Mouse (Mus musculus): ENCODE measurements around the gene Cdk15. TPM values are rescaled to one million over a fixed set of nuclear protein-coding genes. Genes with fewer than 3 reads are reported as not detected.

The Cdk15 gene
- total RNA-seq, 2 experiments from 2014 or later: not detected

DNA sequence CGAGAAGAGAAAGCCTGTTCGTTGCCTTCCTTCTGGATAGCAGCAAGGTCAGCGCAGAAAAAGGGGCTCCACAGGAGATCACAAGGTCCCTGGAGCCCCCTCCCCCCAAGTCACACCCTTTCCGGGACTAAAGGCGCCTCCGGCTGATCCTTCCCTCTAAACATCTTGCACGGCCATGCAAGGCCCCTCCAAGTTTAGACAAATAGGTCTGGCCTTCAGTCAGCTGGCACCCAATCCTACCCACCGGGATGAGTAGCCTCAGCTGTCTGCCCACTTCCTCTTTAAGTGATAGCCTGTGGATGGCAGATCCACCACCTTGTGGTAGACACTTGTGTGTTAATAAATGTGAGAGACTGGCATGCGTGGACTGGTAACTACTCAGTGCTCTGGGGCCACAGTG lies 120.6 kb downstream of the Cdk15 start:
- DNase-seq (ENCODE audit: low spot score in 2 of 2): no peak
- H3K27ac ChIP-seq: no peak overlapping the region
- TF ChIP-seq CTCF (conservative IDR thresholded peaks at IDR 0.05): no peak
- H3K4me3 ChIP-seq: no peak overlapping the region

- H3K27ac ChIP-seq: no peak overlapping the region
- H3K4me3 ChIP-seq: no peak overlapping the region
- DNase-seq (ENCODE audit: low spot score in 2 of 2): peak; percentile 7 to 29
- TF ChIP-seq CTCF (conservative IDR thresholded peaks at IDR 0.05): no peak
Measured at GRCm38 (mm10) chr1:59380926-59381325, 124.2 kb downstream of the Cdk15 start.

DNA sequence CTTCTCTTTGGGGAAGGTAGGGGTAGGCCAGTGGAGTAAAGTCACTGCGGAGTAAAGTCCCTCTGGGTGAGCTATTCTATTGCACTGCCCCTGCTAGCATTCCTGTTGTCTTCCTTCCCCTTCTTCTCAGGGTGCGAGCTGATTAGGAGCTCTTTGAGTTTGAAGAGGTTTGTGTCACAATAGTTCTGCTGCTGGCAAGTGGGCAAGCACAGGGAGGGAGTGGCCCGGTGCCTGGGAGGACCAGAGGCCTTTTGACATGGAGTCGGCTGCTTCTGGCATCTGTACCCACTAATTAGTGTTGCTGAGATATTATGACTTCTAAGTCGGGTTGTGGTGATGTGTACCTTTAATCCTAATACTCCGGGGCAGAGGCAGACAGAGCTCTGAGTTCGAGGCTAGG lies 124.8 kb downstream of the Cdk15 start:
- Histone ChIP-seq H3K27ac (no peak overlapping the region), H3K4me3 (no peak overlapping the region)
- no peak for DNase-seq (ENCODE audit: low spot score in 2 of 2)
- TF ChIP-seq CTCF (conservative IDR thresholded peaks at IDR 0.05): no peak

- no peak for DNase-seq (ENCODE audit: low spot score in 2 of 2)
- no peak overlapping the region for H3K27ac ChIP-seq
- no peak for TF ChIP-seq CTCF (conservative IDR thresholded peaks at IDR 0.05)
- H3K4me3 ChIP-seq: no peak overlapping the region
Measured at GRCm38 (mm10) chr1:59382516-59382915, 125.8 kb downstream of the Cdk15 start.

- Histone ChIP-seq H3K4me3 (no peak overlapping the region), H3K27ac (no peak overlapping the region)
- no peak for TF ChIP-seq CTCF (conservative IDR thresholded peaks at IDR 0.05)
- DNase-seq (ENCODE audit: low spot score in 2 of 2): no peak
Measured at GRCm38 (mm10) chr1:59383049-59383610, 126.4 kb downstream of the Cdk15 start.

DNA sequence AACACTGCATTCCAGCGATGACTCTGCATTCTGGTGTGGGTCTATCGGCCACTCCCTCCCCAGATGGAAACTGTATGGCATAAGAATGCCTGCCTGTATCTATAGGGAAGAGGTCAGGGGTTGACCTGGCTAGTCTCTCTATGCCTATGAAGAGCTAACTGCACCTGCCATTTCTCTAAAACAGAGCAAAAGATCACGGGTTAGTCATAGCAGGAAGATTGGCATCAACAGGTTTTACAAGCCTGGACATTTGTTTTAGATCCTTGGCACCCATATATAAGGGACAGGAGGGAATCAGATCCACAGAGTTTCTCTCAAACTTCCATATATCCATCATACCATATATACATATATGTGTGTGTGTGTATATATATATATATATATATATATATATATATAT lies 127.7 kb downstream of the Cdk15 start:
- no peak for TF ChIP-seq CTCF (conservative IDR thresholded peaks at IDR 0.05)
- DNase-seq (ENCODE audit: low spot score in 2 of 2): no peak
- H3K27ac ChIP-seq: no peak overlapping the region
- no peak overlapping the region for H3K4me3 ChIP-seq

GRCm38 (mm10) chr1:59385641-59386040 lies 128.9 kb downstream of the Cdk15 start:
- Histone ChIP-seq H3K27ac (no peak overlapping the region), H3K4me3 (no peak overlapping the region)
- no peak for DNase-seq (ENCODE audit: low spot score in 2 of 2)
- TF ChIP-seq CTCF (conservative IDR thresholded peaks at IDR 0.05): no peak

DNA sequence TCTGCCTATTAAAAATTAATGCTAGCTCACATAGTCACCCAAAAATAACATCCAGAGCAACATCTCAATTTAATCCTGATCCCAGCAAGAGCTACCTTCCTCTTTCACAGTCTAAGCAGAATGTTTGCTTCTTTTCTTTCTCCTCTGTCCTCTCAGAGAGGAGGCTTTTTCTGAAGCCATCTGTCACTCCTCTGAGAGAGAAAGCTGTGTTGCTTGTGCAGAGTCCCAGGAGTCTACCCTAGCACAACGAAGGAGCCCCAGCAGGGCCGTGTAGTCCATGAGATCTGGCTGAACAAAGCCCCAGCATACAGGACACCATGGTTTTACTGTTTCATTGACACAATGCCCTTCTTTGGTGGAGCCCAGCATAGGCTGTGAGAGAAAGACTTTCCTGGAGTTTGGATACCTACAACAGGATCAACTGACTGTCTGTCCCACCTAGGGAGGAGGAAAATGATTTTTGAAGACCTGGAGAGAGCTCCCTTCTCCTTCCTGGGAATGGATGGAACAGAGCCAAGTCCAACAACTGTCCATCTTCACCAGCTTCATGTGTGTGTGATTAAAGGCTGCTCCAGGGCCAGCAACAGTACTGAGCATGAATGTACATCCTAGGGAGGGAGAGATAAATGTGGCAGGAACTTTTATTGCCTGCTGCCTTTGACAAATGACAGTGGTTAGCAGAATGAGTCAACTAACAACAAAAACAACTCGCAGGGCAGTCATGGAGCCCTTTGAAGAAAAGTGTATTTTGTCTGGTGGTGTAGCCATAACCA lies 131.0 kb downstream of the Cdk15 start:
- no peak overlapping the region for H3K4me3 ChIP-seq
- DNase-seq (ENCODE audit: low spot score in 2 of 2): peak in 1 of 2 experiments; percentile 40
- TF ChIP-seq CTCF (conservative IDR thresholded peaks at IDR 0.05): no peak
- H3K27ac ChIP-seq: peak overlapping the region; percentile 53; the same call in 1 of the 2 replicates

- no peak for DNase-seq (ENCODE audit: low spot score in 2 of 2)
- no peak overlapping the region for H3K4me3 ChIP-seq
- H3K27ac ChIP-seq: no peak overlapping the region
- TF ChIP-seq CTCF (conservative IDR thresholded peaks at IDR 0.05): no peak
Measured at GRCm38 (mm10) chr1:59389181-59389580, 132.5 kb downstream of the Cdk15 start.

DNA sequence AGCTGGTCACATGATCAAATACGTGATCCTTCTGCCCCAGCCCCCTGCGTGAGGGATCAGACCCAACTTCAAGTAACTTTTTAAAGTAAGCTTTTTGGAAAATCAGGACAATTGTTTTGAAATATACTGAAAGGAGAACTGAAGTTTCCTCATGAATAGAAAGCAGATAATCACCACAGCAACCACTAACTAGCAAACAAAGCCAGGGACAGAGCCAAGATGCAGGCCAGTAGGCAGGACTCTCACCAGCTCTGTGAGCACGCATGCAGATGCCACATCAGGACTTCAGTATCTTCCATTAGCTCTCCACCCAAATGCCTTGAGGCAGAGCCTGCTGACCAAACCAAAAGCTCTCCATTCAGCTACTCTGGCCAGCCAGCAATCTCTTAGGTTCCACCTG lies 135.0 kb downstream of the Cdk15 start:
- Histone ChIP-seq H3K4me3 (no peak overlapping the region), H3K27ac (no peak overlapping the region)
- DNase-seq (ENCODE audit: low spot score in 2 of 2): no peak
- TF ChIP-seq CTCF (conservative IDR thresholded peaks at IDR 0.05): no peak

GRCm38 (mm10) chr1:59394072-59394471 lies 137.4 kb downstream of the Cdk15 start:
- Histone ChIP-seq H3K4me3 (no peak overlapping the region), H3K27ac (no peak overlapping the region)
- no peak for TF ChIP-seq CTCF (conservative IDR thresholded peaks at IDR 0.05)
- DNase-seq (ENCODE audit: low spot score in 2 of 2): no peak

DNA sequence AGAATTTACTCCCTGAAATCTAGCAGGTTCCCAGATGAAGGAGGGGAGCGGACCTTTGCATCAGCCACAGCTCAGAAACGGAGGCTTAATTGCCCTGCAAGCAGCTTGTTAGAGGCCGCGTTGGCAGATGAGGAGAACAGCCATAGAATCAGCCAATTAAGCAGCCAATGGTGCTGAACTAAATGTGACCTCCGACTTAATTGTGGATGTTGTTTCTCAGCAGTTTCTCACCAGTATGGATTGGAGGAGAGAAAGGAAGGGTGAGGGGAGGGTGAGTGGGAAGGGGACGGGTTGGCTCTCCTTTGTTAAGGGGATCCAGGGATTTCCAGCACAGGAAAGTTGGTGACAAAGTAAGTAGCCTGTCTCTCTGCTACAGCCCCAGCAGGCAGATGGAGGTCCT lies 137.9 kb downstream of the Cdk15 start:
- Histone ChIP-seq H3K4me3 (no peak overlapping the region), H3K27ac (no peak overlapping the region)
- TF ChIP-seq CTCF (conservative IDR thresholded peaks at IDR 0.05): no peak

DNA sequence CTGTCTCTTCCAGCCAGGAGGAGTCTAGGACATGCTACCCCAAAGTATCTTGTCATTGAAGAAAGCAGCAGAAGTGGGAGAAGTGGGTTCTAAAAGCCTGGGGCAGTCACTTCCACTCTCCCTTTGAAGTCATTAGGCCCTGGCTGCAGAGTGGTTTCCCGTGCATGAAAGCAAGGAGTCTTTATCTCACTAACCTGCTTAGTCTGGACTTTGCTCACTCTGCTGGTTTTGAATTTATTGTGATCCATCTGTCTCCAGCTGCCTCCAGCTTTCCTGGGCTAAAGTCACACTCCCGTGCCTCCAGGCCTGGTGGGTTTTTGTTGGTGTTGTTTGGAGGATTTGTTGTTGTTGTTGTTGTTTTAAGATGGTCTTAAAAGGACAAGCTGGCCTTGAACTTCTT lies 139.3 kb downstream of the Cdk15 start:
- DNase-seq (ENCODE audit: low spot score in 2 of 2): no peak
- H3K27ac ChIP-seq: no peak overlapping the region
- H3K4me3 ChIP-seq: no peak overlapping the region
- no peak for TF ChIP-seq CTCF (conservative IDR thresholded peaks at IDR 0.05)

More for the DNA sequence above, 137.9 kb downstream of the Cdk15 start:
- no peak for DNase-seq (ENCODE audit: low spot score in 2 of 2)
